Mouse (Mus musculus): ENCODE results near the gene Cyp27b1. TPM values are rescaled to one million over a fixed set of nuclear protein-coding genes. Genes with fewer than 3 reads are reported as not detected.
"Not testable (repeated sequence)": the region's sequence is repeated elsewhere in the genome, so short reads cannot be mapped to it uniquely, and the experiment has no call there.

Cyp27b1 gene
- total RNA-seq, 1 experiment from 2014 or later: not detected

GRCm38 (mm10) chr10:127065981-127066380 lies 17.9 kb downstream of the Cyp27b1 start:
- no peak for ATAC-seq (replicated peaks; ENCODE audit: insufficient number of reproducible peaks, low FRiP score, low TSS enrichment, poor library complexity, severe bottlenecking)

GRCm38 (mm10) chr10:127066519-127067018 lies 18.5 kb downstream of the Cyp27b1 start:
- ATAC-seq (replicated peaks; ENCODE audit: insufficient number of reproducible peaks, low FRiP score, low TSS enrichment, poor library complexity, severe bottlenecking): no peak

- ATAC-seq (replicated peaks; ENCODE audit: insufficient number of reproducible peaks, low FRiP score, low TSS enrichment, poor library complexity, severe bottlenecking): no peak
Measured at GRCm38 (mm10) chr10:127068360-127069038, 20.4 kb downstream of the Cyp27b1 start.

GRCm38 (mm10) chr10:127069281-127070189 lies 21.5 kb downstream of the Cyp27b1 start:
- ATAC-seq (replicated peaks; ENCODE audit: insufficient number of reproducible peaks, low FRiP score, low TSS enrichment, poor library complexity, severe bottlenecking): no peak

GRCm38 (mm10) chr10:127070190-127071121 lies 22.4 kb downstream of the Cyp27b1 start, which contains the start of gene Tspan31:
TSS of gene Tspan31 (minus strand) at chr10:127070264.
- ATAC-seq (replicated peaks; ENCODE audit: insufficient number of reproducible peaks, low FRiP score, low TSS enrichment, poor library complexity, severe bottlenecking): peak; percentile 81

DNA sequence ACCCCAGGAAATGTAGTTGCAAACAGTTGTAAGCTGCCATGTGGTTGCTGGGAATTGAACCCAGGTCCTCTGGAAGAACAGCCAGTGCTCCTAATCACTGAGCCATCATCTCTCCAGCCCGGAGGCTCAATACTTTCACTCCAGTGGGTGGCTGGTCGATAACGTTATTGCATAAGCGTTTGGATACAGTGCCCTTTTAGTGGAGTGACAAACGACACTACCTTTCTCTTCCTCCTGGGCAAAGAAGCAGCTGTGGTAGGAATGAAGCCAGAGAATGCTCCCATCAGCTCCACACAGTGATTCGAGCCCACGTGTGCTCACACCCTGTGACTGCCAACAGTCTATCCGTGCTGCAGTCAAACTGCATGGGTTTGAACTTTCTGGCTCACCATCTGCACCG lies 23.2 kb downstream of the Cyp27b1 start:
- ATAC-seq (replicated peaks; ENCODE audit: insufficient number of reproducible peaks, low FRiP score, low TSS enrichment, poor library complexity, severe bottlenecking): no peak

- ATAC-seq (replicated peaks; ENCODE audit: insufficient number of reproducible peaks, low FRiP score, low TSS enrichment, poor library complexity, severe bottlenecking): not testable (repeated sequence)
Measured at GRCm38 (mm10) chr10:127072270-127072669, 24.2 kb downstream of the Cyp27b1 start.

- not testable (repeated sequence) for ATAC-seq (replicated peaks; ENCODE audit: insufficient number of reproducible peaks, low FRiP score, low TSS enrichment, poor library complexity, severe bottlenecking)
Measured at GRCm38 (mm10) chr10:127072969-127073368, 24.9 kb downstream of the Cyp27b1 start.

GRCm38 (mm10) chr10:127073981-127074380 lies 25.9 kb downstream of the Cyp27b1 start:
- no peak for ATAC-seq (replicated peaks; ENCODE audit: insufficient number of reproducible peaks, low FRiP score, low TSS enrichment, poor library complexity, severe bottlenecking)

GRCm38 (mm10) chr10:127075080-127075479 lies 27.0 kb downstream of the Cyp27b1 start, which contains the start of gene Agap2:
TSS of gene Agap2 (plus strand) at chr10:127075284.
- peak; percentile 74 for ATAC-seq (replicated peaks; ENCODE audit: insufficient number of reproducible peaks, low FRiP score, low TSS enrichment, poor library complexity, severe bottlenecking)

- ATAC-seq (replicated peaks; ENCODE audit: insufficient number of reproducible peaks, low FRiP score, low TSS enrichment, poor library complexity, severe bottlenecking): peak; percentile 4; the same call in 1 of the 2 replicates
Measured at GRCm38 (mm10) chr10:127075651-127076050, 27.6 kb downstream of the Cyp27b1 start.

DNA sequence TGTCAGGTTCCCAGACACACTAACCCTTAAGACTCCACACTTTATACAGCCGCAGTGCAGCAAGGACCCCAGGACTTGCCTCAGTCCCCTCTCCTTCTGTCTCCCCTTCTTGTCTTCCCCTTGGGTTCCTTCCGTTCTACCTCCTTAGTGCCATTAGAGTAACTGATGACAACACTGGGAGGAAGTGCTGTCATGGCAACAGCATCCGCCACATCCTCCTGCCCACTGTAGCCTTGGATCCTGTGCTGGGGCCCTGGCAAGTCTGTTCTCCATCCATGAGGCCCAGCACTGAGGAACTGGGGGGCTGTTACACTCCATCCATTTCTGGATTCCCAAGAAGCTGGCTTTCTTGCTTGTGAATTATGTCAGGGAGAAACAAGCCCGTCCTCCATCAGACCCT lies 28.0 kb downstream of the Cyp27b1 start:
- peak; percentile 71 for ATAC-seq (replicated peaks; ENCODE audit: insufficient number of reproducible peaks, low FRiP score, low TSS enrichment, poor library complexity, severe bottlenecking)

DNA sequence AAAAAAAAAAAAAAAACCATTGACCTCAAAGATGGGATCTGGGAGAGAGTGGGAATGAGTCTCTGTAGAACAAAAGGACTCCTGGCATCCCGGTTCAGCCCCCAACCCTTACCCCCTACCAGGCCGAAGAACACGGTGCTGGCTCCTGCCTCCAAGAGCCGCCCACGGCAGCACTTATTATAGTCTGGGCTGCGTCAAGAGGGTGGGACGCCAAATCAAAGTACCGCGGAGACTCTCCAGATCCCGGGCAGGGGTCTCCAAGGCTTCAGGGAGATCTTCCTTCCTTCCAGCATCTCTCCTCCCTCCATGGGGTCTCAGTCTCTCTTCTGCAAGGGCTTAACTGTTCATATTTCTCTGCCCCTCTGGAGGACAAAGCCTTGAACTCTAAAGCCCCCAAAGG lies 29.5 kb downstream of the Cyp27b1 start:
- no peak for ATAC-seq (replicated peaks; ENCODE audit: insufficient number of reproducible peaks, low FRiP score, low TSS enrichment, poor library complexity, severe bottlenecking)

DNA sequence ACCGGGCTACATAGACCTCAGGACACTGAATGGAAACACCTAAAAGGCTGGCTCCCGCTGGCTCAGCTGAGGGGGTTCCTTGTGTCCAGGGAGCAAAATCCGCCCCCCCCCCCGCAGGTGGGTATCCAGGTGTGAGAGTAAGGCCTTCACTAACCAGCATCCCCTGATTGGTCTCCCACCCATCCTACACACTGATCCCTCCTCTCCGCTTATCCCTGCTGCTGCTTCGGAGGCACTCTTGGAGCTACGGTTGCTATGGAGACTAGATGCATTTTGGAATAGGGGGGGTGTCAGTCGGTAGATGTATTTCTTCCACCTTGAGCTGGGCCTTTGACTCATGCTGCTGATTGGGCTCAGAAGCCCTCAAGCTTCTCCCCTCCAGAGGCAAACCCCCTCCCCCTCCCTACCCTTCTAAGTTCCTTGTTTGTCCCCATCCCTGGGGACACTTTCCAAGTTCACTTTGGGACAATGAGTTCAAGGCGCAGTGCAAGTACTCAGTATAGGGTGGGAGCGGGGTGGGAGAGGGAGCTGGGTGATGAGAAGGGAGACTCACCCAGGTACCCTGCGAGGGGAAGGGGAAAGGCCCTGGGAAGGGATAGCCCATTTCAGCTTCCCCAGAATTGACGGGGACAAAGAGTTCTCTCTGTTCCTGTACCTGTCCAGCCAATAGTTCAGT lies 30.1 kb downstream of the Cyp27b1 start:
- no peak for ATAC-seq (replicated peaks; ENCODE audit: insufficient number of reproducible peaks, low FRiP score, low TSS enrichment, poor library complexity, severe bottlenecking)

DNA sequence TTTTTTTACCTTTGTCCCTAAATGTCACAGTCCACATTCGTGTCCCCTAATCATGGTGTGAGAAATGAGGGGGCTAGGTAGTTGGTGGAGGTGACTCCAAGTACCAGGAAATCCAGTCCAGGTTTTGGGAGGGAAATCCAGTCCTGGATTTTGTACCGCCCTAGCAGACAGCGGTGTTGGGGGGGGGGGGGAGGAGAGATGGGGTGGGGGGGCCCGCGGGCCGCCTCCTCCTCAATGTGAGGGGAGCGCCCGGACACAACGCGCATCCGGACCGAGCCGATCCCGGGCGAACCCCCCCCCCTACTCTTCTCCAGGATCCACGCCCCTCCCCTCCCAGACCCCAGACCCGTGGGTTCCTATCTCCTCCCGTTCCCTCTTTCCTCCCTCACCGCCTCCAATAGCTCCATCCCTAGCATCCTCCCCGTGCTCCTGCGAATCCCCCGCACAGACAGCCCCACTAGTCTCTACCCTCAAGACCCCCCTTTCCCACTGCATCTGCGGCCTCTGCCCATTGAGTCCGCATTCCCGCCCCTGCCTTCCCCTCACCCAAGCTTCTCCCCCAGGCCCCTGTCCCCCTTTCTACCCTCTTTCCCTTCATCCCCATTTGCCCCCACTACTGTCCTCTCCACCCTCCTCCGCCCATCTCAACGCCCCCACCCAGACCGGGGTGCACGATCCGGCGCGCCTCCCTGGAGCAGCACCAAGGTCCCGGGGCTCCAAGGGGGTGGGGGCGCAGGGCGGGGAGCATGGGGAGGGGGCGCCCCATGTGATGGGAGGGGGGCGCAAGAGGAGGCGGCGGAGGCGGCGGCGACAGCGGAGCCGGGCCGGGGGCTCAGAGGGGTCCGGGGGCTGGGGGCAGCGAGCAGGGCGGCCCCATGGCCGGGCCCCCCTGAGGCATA lies 30.9 kb downstream of the Cyp27b1 start:
- ATAC-seq (replicated peaks; ENCODE audit: insufficient number of reproducible peaks, low FRiP score, low TSS enrichment, poor library complexity, severe bottlenecking): no peak

GRCm38 (mm10) chr10:127079665-127080391 lies 31.8 kb downstream of the Cyp27b1 start:
- no peak for ATAC-seq (replicated peaks; ENCODE audit: insufficient number of reproducible peaks, low FRiP score, low TSS enrichment, poor library complexity, severe bottlenecking)
